Mouse (Mus musculus): Measurements from ENCODE around the gene Gm29289. TPM values are rescaled to one million over a fixed set of nuclear protein-coding genes. Genes with fewer than 3 reads are reported as not detected.
"Not testable (repeated sequence)": the region's sequence is repeated elsewhere in the genome, so short reads cannot be mapped to it uniquely, and the experiment has no call there.

Gm29289 gene
- total RNA-seq (2018; cell fraction: chromatin; rRNA removed) = not detected
- not detected for total RNA-seq (2018; cell fraction: cytosol; rRNA removed)
- total RNA-seq (2018; cell fraction: nucleus; rRNA removed) = not detected
- polyA plus RNA-seq (2018) = not detected in 3 replicates

DNA sequence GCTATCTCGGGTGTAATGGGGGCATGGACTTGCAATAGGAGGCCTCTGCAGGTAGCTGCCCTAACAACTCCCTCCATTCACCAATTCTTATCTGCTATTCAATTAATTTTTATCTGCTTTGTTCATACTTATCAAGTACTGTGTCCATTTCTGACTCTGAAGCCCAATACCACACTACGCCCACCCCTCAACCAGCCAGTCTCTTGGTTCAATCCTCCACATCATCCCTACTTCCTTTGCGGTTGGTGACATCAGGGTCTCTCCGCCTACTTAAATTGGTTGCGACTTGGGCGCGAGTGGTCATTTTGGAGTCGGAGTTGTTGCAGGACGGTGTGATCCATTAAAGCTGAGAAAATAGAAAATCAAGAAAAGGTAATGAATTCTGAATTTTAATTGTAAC is at the start of gene Gm29289:
Gene Gm29289, plus strand, starts transcription at position 301 of the 400 bp plus-strand sequence.
- WGBS (ENCODE audit: missing documents) = no CpG with 5 or more reads among the region's 9 CpGs
- H3K27ac ChIP-seq; H3K4me3 ChIP-seq (ENCODE audit: inconsistent target); H3K36me3 ChIP-seq (ENCODE audit: inconsistent target); H3K79me2 ChIP-seq (ENCODE audit: inconsistent target): not testable (repeated sequence)

DNA sequence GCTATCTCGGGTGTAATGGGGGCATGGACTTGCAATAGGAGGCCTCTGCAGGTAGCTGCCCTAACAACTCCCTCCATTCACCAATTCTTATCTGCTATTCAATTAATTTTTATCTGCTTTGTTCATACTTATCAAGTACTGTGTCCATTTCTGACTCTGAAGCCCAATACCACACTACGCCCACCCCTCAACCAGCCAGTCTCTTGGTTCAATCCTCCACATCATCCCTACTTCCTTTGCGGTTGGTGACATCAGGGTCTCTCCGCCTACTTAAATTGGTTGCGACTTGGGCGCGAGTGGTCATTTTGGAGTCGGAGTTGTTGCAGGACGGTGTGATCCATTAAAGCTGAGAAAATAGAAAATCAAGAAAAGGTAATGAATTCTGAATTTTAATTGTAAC is 31.7 kb upstream of the Gm29289 start, which contains the start of gene Gm10352:
Gene Gm10352, plus strand, starts transcription at position 301 of the 400 bp plus-strand sequence.
- H3K36me3 ChIP-seq (ENCODE audit: inconsistent target); H3K4me3 ChIP-seq (ENCODE audit: inconsistent target); H3K79me2 ChIP-seq (ENCODE audit: inconsistent target); H3K27ac ChIP-seq: not testable (repeated sequence)
- no CpG with 5 or more reads among the region's 9 CpGs for WGBS (ENCODE audit: missing documents)

Other genes starting within 250 kb of the Gm29289 start
- not detected in 3 replicates for gene H2al2b, start 211.9 kb upstream of the Gm29289 start, polyA plus RNA-seq (2018)
- gene Gm4064, start 136.4 kb upstream of the Gm29289 start, polyA plus RNA-seq (2018) = not detected in 3 replicates
- not detected in 3 replicates for gene Rbmy, start 101.9 kb upstream of the Gm29289 start, polyA plus RNA-seq (2018)
- not detected in 3 replicates for gene Gm10256, start 101.9 kb upstream of the Gm29289 start, polyA plus RNA-seq (2018)
- not detected in 3 replicates for gene Gm10352, start 31.6 kb upstream of the Gm29289 start, polyA plus RNA-seq (2018)

Measured in macrophage (primary cell).